Mouse (Mus musculus) layer of hippocampus, adult 6 months (tissue): Measurements from ENCODE around the gene Spata5. TPM values are rescaled to one million over a fixed set of nuclear protein-coding genes. Genes with fewer than 3 reads are reported as not detected.

ENCODE experiments used
- long read RNA-seq, 2 experiments: library from polyadenylated mRNA; unstranded; transcript quantifications; one replicate each; pipeline ENCODE4 v2.0.0; 2019 to 2020
- polyA plus RNA-seq: library from polyadenylated mRNA; unstranded; fragments of <200 nt; fragmentation: Nextera tagmentation; gene quantifications from 2 replicates; pipeline ENCODE4 v1.2.3, GENCODE M21; 2021

Gene Spata5
- polyA plus RNA-seq = 9.9 and 10.0 TPM in 2 replicates
- long read RNA-seq, experiment 1, transcript Spata5-209 (17 exons, 2,916 nt) = major isoform, 12 of 29 reads
- long read RNA-seq, experiment 1, transcript Spata5-202 (16 exons, 3,295 nt) = minor isoform, 6 of 29 reads
- long read RNA-seq, experiment 1, partial matches to known transcripts = 5 of 29 reads
- long read RNA-seq, experiment 1, other reads (novel, unspliced or antisense) = 6 of 29 reads
- long read RNA-seq, experiment 2, transcript Spata5-202 (16 exons, 3,295 nt) = major isoform, 35 of 110 reads
- long read RNA-seq, experiment 2, transcript Spata5-201 (16 exons, 2,890 nt) = minor isoform, 14 of 110 reads
- long read RNA-seq, experiment 2, transcript Spata5-209 (17 exons, 2,916 nt) = minor isoform, 26 of 110 reads
- long read RNA-seq, experiment 2, partial matches to known transcripts = 4 of 110 reads
- long read RNA-seq, experiment 2, other reads (novel, unspliced or antisense) = 31 of 110 reads

DNA sequence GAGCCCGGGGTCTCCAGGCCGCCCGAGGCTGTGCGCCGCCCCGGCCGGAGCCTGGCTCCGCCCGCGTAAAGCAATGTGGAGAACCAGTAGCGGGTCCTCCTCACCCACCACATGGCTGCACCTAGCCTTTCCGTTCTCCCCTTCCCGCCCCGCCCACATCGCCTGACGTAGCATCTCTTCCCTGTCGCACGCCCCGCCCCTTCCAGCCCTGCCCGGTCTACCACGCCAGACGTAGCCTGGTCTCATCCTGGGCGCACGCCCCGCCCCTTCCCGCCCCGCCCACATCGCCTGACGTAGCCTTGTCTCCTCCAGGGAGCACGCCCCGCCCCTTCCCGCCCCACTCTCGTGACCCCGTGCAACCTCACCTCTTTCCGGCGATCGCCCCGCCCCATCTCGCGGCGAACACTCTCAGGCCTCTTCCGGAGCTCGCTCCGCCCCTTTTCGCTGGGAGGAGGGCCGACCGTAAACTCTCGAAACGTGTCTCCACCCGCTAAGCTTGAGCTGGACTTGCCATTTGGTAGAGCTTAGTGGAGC lies at the start of gene Spata5:
TSS of gene Spata5 (plus strand) at position 439 of the 534 bp plus-strand sequence.

DNA sequence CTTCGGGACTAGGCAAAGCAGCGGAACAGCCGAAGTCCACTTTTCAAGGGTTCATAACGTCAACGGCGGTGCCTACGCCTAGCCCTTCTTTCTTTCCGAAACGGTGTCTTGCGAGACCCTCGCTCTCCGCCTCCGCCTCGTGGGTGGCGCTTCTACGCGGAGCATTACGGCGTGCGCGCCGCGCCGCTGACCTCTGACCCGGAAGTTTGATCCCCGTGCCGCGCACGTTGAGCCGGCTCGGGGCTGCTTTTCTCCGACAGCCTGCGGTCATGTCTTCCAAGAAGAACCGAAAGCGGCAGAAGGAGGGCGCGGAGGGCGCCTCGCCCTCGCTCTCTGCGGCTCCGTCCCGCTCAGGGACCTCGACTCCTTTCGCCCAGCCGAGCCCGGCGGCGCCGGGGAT lies 376 bp downstream of the Spata5 start, which contains the start of gene Nudt6:
TSS of gene Nudt6 (minus strand) at position 140 of the 400 bp plus-strand sequence.

Other genes with a start within 250 kb of the Spata5 start
- gene Il21, start 187.3 kb upstream of the Spata5 start, polyA plus RNA-seq = not detected in 2 replicates
- gene Bbs12, start 107.3 kb upstream of the Spata5 start, polyA plus RNA-seq = 2.7 and 3.3 TPM in 2 replicates
- 12.2 and 15.7 TPM in 2 replicates for gene Cetn4, start 107.2 kb upstream of the Spata5 start, polyA plus RNA-seq
- gene Fgf2, start 71.5 kb upstream of the Spata5 start, polyA plus RNA-seq = 0.72 and 1.1 TPM in 2 replicates
- 8.0 and 8.9 TPM in 2 replicates for gene Nudt6, start 315 bp downstream of the Spata5 start, polyA plus RNA-seq
- gene Spry1, start 220.1 kb downstream of the Spata5 start, polyA plus RNA-seq = 0.99 TPM in 2 replicates